Mouse (Mus musculus) forebrain, embryonic 12.5 days (tissue): Measurements from ENCODE around the gene Pan3. TPM values are rescaled to one million over a fixed set of nuclear protein-coding genes. Genes with fewer than 3 reads are reported as not detected.
A peak's percentile ranks its signal among the peaks of the same experiment; 100 is the strongest.

Experiments
- ATAC-seq: fragments of 200-750 bp; cut with Nextera tagmentation; 2 replicates; pipeline ENCODE4 v1.8.0; 2017; ENCODE audit warnings: moderate TSS enrichment; ENCODE audit not compliant: low FRiP score
- H3K27ac ChIP-seq: fragments of 300-500 bp; sonication (generic); 2 replicates; pipeline ENCODE4 v1.5.1; 2016; ENCODE audit warnings: mild to moderate bottlenecking
- H3K27me3 ChIP-seq: fragments of 300-500 bp; sonication (generic); 2 replicates; pipeline ENCODE4 v1.6.1; 2016; ENCODE audit warnings: mild to moderate bottlenecking
- H3K36me3 ChIP-seq: fragments of 300-500 bp; sonication (generic); replicated peaks from 2 replicates; pipeline ENCODE4 v1.6.1; 2016; ENCODE audit warnings: mild to moderate bottlenecking
- H3K4me1 ChIP-seq: fragments of 300-500 bp; sonication (generic); 2 replicates; pipeline ENCODE4 v1.6.1; 2016
- H3K4me2 ChIP-seq: fragments of 300-500 bp; sonication (generic); 2 replicates; pipeline ENCODE4 v1.6.1; 2016; ENCODE audit warnings: mild to moderate bottlenecking, moderate library complexity
- H3K4me3 ChIP-seq: fragments of 300-500 bp; sonication (generic); replicated peaks from 2 replicates; pipeline ENCODE4 v1.5.1; 2016; ENCODE audit warnings: mild to moderate bottlenecking
- H3K9ac ChIP-seq: fragments of 300-500 bp; sonication (generic); 2 replicates; pipeline ENCODE4 v1.6.1; 2016; ENCODE audit warnings: mild to moderate bottlenecking
- H3K9me3 ChIP-seq: fragments of 300-500 bp; sonication (generic); 2 replicates; pipeline ENCODE4 v1.6.1; 2016
- WGBS: fragments of 180-500 bp; shearing (Covaris S2); methylation state at CpG from one replicate; pipeline ENCODE4 v1.1.7; 2016; 5-methylcytosine and 5-hydroxymethylcytosine counted together
- polyA plus RNA-seq: library from polyadenylated mRNA; unstranded; fragments of >200 nt; fragmentation: Nextera tagmentation; extraction: Ambion mirVana; gene quantifications from 2 replicates; pipeline ENCODE4 v1.2.1, GENCODE M21; 2016

Gene Pan3
- polyA plus RNA-seq, 1 experiment from 2014 or later, result 43.4 TPM

GRCm38 (mm10) chr5:147406135-147406534 lies 23.8 kb upstream of the Pan3 start:
- H3K9ac ChIP-seq, result no peak overlapping the region
- no peak overlapping the region for H3K4me2 ChIP-seq
- no peaks in the 10 kb centered on the region for H3K36me3 ChIP-seq
- peaks cover 15% of the 10 kb centered on the region for H3K27me3 ChIP-seq
- no peak for ATAC-seq
- H3K4me1 ChIP-seq, result 0 out of 2 replicates have a peak, but pooled peaks cover under 1% of the 10 kb centered on the region
- no peak overlapping the region for H3K4me3 ChIP-seq
- no peak overlapping the region for H3K27ac ChIP-seq
- WGBS, result 86% methylated on average over 5 of the region's 5 CpGs
- H3K9me3 ChIP-seq, result no peaks in the 10 kb centered on the region

GRCm38 (mm10) chr5:147408731-147409130 lies 21.2 kb upstream of the Pan3 start:
- no peak for ATAC-seq
- Histone ChIP-seq H3K4me2 (no peak overlapping the region), H3K9ac (no peak overlapping the region), H3K27ac (no peak overlapping the region), H3K36me3 (no peaks in the 10 kb centered on the region), H3K9me3 (no peaks in the 10 kb centered on the region), H3K4me3 (no peak overlapping the region), H3K4me1 (no peaks in the 10 kb centered on the region), H3K27me3 (no peaks in the 10 kb centered on the region)
- 72% methylated on average over 29 of the region's 29 CpGs for WGBS

GRCm38 (mm10) chr5:147410585-147410984 lies 19.4 kb upstream of the Pan3 start:
- Histone ChIP-seq H3K27ac (no peak overlapping the region), H3K4me2 (no peak overlapping the region), H3K36me3 (no peaks in the 10 kb centered on the region), H3K4me3 (no peak overlapping the region), H3K27me3 (no peaks in the 10 kb centered on the region), H3K9me3 (no peaks in the 10 kb centered on the region), H3K4me1 (no peaks in the 10 kb centered on the region), H3K9ac (no peak overlapping the region)
- 89% methylated on average over 6 of the region's 6 CpGs for WGBS
- ATAC-seq, result no peak

- no peaks in the 10 kb centered on the region for H3K4me1 ChIP-seq
- no peak overlapping the region for H3K4me3 ChIP-seq
- no peaks in the 10 kb centered on the region for H3K36me3 ChIP-seq
- no peaks in the 10 kb centered on the region for H3K9me3 ChIP-seq
- H3K27me3 ChIP-seq, result no peaks in the 10 kb centered on the region
- no peak for ATAC-seq
- 73% methylated on average over 1 of the region's 1 CpGs for WGBS
- no peak overlapping the region for H3K4me2 ChIP-seq
- no peak overlapping the region for H3K27ac ChIP-seq
- H3K9ac ChIP-seq, result no peak overlapping the region
Observed at GRCm38 (mm10) chr5:147417986-147418385, 12.0 kb upstream of the Pan3 start.

- no peak overlapping the region for H3K9ac ChIP-seq
- H3K36me3 ChIP-seq, result no peaks in the 10 kb centered on the region
- no peaks in the 10 kb centered on the region for H3K9me3 ChIP-seq
- H3K4me2 ChIP-seq, result no peak overlapping the region
- WGBS, result 59% methylated on average over 10 of the region's 10 CpGs
- no peak overlapping the region for H3K4me3 ChIP-seq
- no peaks in the 10 kb centered on the region for H3K4me1 ChIP-seq
- no peak for ATAC-seq
- H3K27me3 ChIP-seq, result no peaks in the 10 kb centered on the region
- H3K27ac ChIP-seq, result no peak overlapping the region
Observed at GRCm38 (mm10) chr5:147418394-147419121, 11.4 kb upstream of the Pan3 start.

GRCm38 (mm10) chr5:147423612-147424011 lies 6.3 kb upstream of the Pan3 start:
- Histone ChIP-seq H3K4me1 (no peaks in the 10 kb centered on the region), H3K4me2 (no peak overlapping the region), H3K36me3 (no peaks in the 10 kb centered on the region), H3K9ac (no peak overlapping the region), H3K9me3 (no peaks in the 10 kb centered on the region), H3K27ac (no peak overlapping the region), H3K4me3 (no peak overlapping the region), H3K27me3 (0 out of 2 replicates have a peak, but pooled peaks cover 2% of the 10 kb centered on the region)
- 29% methylated on average over 6 of the region's 6 CpGs for WGBS
- no peak for ATAC-seq

GRCm38 (mm10) chr5:147426048-147426805 lies 3.7 kb upstream of the Pan3 start:
- H3K4me2 ChIP-seq, result no peak overlapping the region
- no peak for ATAC-seq
- 85% methylated on average over 4 of the region's 4 CpGs for WGBS
- no peaks in the 10 kb centered on the region for H3K9me3 ChIP-seq
- no peak overlapping the region for H3K9ac ChIP-seq
- no peak overlapping the region for H3K27ac ChIP-seq
- H3K36me3 ChIP-seq, result no peaks in the 10 kb centered on the region
- peaks cover 7% of the 10 kb centered on the region for H3K4me1 ChIP-seq
- no peak overlapping the region for H3K4me3 ChIP-seq
- 0 out of 2 replicates have a peak, but pooled peaks cover 2% of the 10 kb centered on the region for H3K27me3 ChIP-seq

- 0% methylated on average over 56 of the region's 91 CpGs for WGBS
- H3K36me3 ChIP-seq, result no peaks in the 10 kb centered on the region
- peak overlapping the region; percentile 98 for H3K9ac ChIP-seq
- H3K27ac ChIP-seq, result peak overlapping the region; percentile 99
- H3K27me3 ChIP-seq, result 0 out of 2 replicates have a peak, but pooled peaks cover 2% of the 10 kb centered on the region
- H3K9me3 ChIP-seq, result no peaks in the 10 kb centered on the region
- peak; percentile 89 for ATAC-seq
- peak overlapping the region; percentile 99 for H3K4me3 ChIP-seq
- H3K4me1 ChIP-seq, result peaks cover 36% of the 10 kb centered on the region
- H3K4me2 ChIP-seq, result peak overlapping the region; percentile 81
Observed at GRCm38 (mm10) chr5:147430361-147430935, 487 bp downstream of the Pan3 start.

- peak; percentile 72 for ATAC-seq
- peak overlapping the region; percentile 98 for H3K9ac ChIP-seq
- H3K4me2 ChIP-seq, result peak overlapping the region; percentile 81
- H3K36me3 ChIP-seq, result no peaks in the 10 kb centered on the region
- no peaks in the 10 kb centered on the region for H3K9me3 ChIP-seq
- peak overlapping the region; percentile 99 for H3K4me3 ChIP-seq
- H3K4me1 ChIP-seq, result peaks cover 40% of the 10 kb centered on the region
- WGBS, result under 1% methylated on average over 57 of the region's 68 CpGs
- H3K27ac ChIP-seq, result peak overlapping the region; percentile 99
- H3K27me3 ChIP-seq, result 0 out of 2 replicates have a peak, but pooled peaks cover 2% of the 10 kb centered on the region
Observed at GRCm38 (mm10) chr5:147430936-147431839, 1.2 kb downstream of the Pan3 start.

GRCm38 (mm10) chr5:147432927-147433326 lies 3.0 kb downstream of the Pan3 start:
- no peak overlapping the region for H3K4me2 ChIP-seq
- peaks cover 47% of the 10 kb centered on the region for H3K4me1 ChIP-seq
- H3K27ac ChIP-seq, result no peak overlapping the region
- ATAC-seq, result no peak
- no peak overlapping the region for H3K9ac ChIP-seq
- H3K27me3 ChIP-seq, result no peaks in the 10 kb centered on the region
- H3K9me3 ChIP-seq, result no peaks in the 10 kb centered on the region
- WGBS, result 94% methylated on average over 8 of the region's 8 CpGs
- no peaks in the 10 kb centered on the region for H3K36me3 ChIP-seq
- no peak overlapping the region for H3K4me3 ChIP-seq

GRCm38 (mm10) chr5:147435224-147435623 lies 5.3 kb downstream of the Pan3 start:
- WGBS, result 77% methylated on average over 4 of the region's 4 CpGs
- no peak overlapping the region for H3K9ac ChIP-seq
- no peaks in the 10 kb centered on the region for H3K9me3 ChIP-seq
- H3K27ac ChIP-seq, result no peak overlapping the region
- H3K36me3 ChIP-seq, result no peaks in the 10 kb centered on the region
- H3K4me1 ChIP-seq, result peaks cover 42% of the 10 kb centered on the region
- no peak for ATAC-seq
- no peak overlapping the region for H3K4me3 ChIP-seq
- H3K4me2 ChIP-seq, result no peak overlapping the region
- H3K27me3 ChIP-seq, result no peaks in the 10 kb centered on the region

GRCm38 (mm10) chr5:147435751-147436150 lies 5.8 kb downstream of the Pan3 start:
- Histone ChIP-seq H3K36me3 (no peaks in the 10 kb centered on the region), H3K4me2 (no peak overlapping the region), H3K27me3 (no peaks in the 10 kb centered on the region), H3K27ac (no peak overlapping the region), H3K9ac (no peak overlapping the region), H3K4me1 (peaks cover 42% of the 10 kb centered on the region), H3K9me3 (no peaks in the 10 kb centered on the region), H3K4me3 (no peak overlapping the region)
- ATAC-seq, result no peak
- 80% methylated on average over 2 of the region's 2 CpGs for WGBS
